Mouse (Mus musculus) heart, postnatal 36 days (tissue): ENCODE data around the gene Pax9. TPM values are rescaled to one million over a fixed set of nuclear protein-coding genes. Genes with fewer than 3 reads are reported as not detected.

ENCODE experiments used
- DNase-seq, 2 experiments: peaks; one replicate each; pipeline ENCODE4 v3.0.0; 2021 to 2022
- intact Hi-C: fragments of 180-260 bp; cut with DNase I; formaldehyde crosslinking; loops from one replicate; pipeline ENCODE4 v1.15.1; 2025
- total RNA-seq, 2 experiments: library from RNA; stranded (reverse); gene quantifications; 2 replicates each; pipeline ENCODE4 v1.2.3; 2021

Gene Pax9
- total RNA-seq, result under 1 TPM; 0.08 to 0.25 TPM

DNA sequence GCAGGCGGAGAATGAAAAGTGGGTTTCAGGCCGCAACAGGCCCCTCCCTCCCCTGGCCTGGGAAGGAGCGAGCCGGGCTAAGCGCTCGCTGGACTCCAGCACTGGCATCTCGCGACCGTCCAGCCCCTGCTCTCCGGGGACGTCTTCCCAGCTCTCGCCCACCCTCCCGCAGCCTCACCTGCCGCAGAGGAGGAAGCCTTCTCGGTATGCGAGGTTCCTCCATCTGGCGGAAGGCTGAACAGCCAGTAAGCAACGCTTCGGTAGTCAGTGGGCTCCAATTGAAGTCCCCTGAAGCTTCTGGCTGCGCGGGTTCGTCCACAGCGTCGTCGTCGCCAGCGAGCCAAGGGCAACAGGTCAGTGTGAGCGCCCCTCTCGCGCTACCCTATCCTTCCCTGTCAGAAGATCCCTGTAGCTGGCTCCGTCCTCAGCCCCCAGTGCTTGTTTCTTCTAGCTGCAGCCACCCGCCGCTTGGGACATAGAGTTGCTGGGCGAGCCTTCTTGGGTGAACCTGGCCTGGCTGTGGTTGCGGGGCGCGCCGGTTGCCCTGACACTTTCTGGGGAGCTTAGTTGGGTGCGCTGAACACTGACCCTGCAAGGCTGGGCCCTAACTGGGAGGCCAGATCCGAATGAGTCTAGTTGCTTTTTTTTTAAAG lies at the start of gene Pax9:
TSS of gene Pax9 (plus strand) at position 341 of the 653 bp plus-strand sequence.
- no peak for DNase-seq
- intact Hi-C loops, result loop anchor here (5.0 kb wide), 1 partner anchor 851 kb away; no protein-coding TSS in a partner anchor

DNA sequence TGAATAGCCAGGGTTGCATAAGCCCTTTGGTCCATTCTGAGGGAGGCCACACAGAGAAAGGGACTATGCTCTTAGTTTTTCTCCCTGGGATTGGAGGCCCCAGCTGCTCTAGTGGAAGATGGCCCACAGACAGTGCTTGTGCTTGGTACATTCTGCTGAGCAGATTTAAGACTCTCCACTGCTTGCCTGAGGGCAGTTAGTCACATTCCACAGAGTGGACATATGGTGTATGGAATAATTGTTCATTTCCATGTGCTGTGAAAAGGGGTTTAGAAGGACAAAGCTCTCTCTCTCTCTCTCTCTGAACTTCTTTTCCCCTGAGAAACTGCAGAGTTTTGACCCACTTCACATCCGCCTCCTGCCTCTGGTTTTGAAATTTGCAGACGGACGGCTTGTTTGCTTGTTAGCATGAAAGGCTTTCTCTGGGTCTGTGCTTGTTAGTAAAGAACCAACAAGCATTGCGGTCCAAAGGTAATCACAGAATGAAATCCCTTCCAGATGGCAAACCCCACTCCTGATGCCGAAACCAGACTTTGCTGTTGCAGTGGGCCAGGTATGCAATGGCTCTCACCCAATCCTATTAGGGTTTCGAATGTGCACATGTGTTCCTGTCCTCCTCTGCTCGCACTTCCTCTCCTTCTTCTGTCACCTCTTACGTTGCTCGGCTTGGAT lies 22.0 kb upstream of the Pax9 start:
- intact Hi-C loops, result no loop called here
- DNase-seq, result no peak

DNA sequence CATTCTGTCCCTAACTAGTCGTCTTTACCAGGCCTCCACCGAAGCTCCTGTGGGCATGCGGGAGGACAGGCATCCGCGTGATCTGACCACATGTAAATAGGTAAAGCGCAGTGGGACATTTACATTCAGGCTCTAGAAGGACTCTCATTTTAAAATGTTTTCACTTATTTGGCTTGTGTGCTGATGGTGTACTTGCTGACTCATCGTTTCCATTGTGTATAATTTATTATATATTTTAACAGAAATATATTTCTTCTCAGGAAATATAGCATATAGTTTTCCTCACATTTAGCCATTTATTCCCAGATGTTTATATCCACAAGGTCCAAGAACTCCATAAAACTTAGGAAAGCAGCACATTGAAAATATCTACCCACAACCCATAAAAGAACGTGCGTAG lies 20.8 kb upstream of the Pax9 start:
- intact Hi-C loops, result no loop called here
- DNase-seq, result no peak

DNA sequence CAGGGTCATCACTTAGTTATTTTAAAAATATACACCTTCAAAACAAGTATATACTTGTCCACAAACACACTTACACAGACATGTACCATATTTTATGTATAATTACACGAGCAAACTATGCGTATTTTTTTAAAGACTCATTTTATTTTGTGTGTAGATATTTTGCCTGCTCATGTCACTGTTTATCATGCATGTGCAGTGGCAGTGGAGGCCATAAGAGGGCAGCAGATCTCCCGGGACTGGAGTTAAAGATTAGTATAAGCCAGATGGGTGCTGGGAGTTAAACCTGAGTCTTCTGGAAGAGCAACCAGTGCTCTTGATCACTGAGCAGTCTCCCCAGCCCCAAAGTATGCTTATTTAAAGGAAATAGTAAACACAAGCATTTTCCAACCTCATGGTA lies 16.8 kb upstream of the Pax9 start:
- intact Hi-C loops, result no loop called here
- DNase-seq, result no peak

DNA sequence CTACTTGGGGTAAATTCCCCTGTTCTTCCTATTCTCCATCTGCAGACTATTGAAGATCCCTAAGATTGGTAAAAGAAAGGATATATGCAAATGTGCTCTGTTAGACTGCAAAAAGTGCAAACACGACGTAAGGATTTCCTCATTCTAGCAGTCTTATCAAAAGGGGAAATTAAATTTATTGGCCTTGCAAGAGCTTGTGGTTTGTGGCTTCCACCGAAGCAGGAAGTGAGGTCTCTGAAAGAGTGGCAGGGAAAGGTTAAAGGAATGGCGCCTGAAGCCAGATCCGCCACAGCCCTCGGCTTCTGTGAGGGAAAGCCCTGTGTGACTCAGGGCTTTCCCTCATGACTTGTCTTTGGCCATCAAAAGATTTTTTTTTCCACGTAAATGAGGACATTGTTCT lies 13.9 kb upstream of the Pax9 start:
- no peak for DNase-seq
- intact Hi-C loops, result no loop called here

DNA sequence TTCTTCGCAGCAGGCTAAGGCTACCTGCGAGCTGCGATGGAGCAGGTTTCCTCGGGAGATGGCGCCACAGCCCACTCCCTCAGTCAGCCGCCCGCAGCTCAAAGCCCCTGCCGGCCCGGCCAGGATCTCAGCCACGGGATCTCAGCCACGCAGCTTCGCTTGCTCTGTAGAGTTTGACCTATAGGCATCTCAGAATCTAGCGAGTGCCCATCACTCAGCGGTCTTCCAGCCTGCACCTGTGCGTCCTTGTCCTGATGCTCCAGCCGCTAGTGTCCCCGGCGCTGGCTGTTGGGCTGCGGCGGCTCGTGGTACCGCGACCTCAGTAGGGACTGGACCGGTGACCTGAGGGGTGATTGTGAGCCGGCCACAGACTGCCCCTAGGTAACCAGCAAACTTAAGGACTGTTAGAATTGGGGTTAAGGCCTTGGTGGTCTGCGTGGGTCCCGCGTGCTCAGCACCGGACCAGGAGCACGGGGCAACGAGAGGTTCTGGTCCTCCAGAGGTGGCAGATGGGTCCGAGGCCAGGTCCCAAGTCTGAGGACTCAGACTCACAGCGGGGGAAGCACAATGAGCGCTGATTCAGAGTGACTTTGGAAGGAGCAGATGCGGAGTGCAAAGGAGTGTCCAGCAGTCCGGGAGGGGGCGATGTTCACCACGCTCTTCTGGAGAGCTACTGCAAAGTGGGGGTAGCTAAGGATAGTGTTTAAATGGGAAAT lies 10.3 kb upstream of the Pax9 start:
- no peak for DNase-seq

DNA sequence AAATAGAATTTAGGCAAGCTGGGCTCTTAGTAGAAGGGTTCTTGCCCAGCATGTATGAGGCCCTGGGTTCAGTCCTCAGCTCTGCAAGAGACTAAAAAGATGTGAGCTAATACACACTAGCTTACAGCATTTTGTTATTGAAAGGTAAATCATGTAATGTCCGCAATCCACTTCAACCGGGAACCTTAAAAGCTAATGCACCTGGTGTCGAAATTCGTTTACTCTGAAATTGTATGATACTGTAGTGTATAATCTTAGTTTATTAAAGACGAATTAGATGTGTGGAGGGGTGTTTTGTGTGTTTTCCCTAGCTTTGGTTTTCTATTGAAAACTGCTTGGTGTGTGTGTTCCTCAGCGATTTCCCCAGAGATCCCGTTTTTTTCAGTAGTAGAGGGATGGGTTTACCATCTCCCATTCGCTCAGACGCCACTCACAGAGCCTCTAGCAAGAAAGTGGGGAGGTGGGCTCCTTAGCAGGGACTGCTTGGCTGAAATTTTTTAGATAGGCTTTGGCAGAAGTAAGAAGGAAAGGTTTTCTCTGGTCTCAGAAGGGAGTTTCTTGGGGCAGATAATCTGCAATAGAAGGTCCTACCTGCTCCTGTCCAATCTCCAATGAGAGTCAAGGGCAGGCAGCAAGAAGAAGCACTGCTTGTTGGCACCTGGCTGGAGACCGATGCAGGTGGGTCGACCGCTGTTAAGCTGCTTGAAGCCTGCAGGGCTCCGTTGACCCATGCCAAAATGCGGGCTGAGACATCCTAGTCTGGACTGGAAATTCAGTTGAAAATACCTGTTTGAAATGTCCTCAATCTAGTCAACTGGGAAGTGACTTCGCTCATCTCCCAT lies 3.7 kb upstream of the Pax9 start:
- intact Hi-C loops, result no loop called here
- DNase-seq, result no peak

More for the DNA sequence above, 10.3 kb upstream of the Pax9 start:
- intact Hi-C loops, result loop anchor here (5.0 kb wide), 1 partner anchor 306 kb away; no protein-coding TSS in a partner anchor

DNA sequence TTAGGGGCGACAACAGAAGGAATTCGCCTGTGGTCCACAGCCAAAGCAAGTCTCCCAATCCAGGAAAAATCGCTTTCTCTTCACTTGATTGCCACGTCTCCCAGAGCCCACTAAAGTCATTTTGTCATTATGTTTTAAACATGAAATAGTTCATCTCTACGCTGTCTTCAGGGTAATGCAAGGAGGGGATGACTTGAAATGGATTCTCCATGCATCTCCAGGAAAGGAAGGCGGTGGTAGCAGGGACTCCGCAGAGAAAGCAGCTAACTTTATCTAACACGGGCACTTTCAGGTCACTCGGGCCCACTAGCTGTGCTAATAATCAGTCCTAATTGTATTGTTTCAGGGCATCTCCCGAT lies 3.1 kb upstream of the Pax9 start:
- no peak for DNase-seq
- intact Hi-C loops, result no loop called here

DNA sequence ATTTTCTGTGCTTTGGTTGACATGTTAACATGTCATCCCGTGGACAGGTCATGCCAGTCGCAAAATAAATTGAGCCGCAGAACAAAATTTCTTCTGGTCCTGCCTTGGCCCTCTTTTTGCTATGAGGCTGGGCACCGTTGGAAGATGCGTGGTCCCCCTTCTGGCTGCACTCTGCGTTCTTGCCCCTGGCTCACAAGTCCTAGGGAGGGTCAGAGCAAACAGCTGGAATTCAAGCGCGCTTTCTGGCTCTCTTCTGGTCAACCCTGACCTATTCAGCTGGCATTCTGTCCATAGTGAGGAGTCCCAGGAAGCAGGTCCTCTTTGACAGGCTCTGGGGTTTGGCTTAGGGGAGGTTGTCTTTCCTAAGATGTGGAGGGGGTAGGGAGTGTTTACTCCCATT lies 2.6 kb upstream of the Pax9 start:
- no peak for DNase-seq
- intact Hi-C loops, result no loop called here

DNA sequence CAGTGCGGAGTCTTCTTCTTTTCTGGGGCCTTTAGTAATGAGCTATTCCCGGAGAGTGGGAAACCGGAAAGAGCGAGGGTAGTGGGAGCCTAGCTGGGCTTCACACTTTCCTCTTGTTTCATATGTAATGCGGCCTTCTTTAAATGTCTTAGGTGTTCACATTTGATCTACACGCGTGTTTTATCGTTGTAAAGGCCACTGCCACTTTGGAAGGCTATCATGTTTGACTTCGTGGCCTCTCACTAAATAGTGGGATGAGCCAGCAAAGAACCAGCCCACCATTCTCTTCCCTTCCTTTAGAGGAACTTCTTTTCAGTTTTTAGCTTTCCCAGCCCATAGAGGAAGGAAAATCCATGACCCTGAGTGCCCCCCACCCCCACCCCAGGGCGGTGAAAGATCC lies 2.2 kb upstream of the Pax9 start:
- intact Hi-C loops, result no loop called here
- no peak for DNase-seq

DNA sequence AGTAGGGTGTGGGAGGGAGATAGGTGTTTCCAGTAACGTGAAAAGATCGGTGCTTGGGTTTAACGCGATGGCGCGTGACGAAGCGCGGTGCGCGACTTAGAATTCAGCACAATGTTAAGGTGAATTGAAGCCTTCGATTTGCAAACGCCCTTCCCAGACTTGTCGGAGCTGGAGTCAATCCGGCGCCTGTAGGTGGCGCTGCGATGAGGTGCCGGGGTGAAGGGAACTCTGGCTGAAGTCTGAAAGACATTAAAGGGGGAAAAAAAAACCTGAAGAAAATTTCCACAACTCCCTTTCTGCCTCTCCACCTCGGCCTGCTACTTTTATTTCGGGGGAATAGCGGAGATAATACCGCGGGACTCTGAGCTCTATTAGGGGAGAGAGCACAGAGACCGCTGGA lies 1.8 kb upstream of the Pax9 start:
- no peak for DNase-seq
- intact Hi-C loops, result loop anchor here (5.0 kb wide), 1 partner anchor 853 kb away; no protein-coding TSS in a partner anchor

DNA sequence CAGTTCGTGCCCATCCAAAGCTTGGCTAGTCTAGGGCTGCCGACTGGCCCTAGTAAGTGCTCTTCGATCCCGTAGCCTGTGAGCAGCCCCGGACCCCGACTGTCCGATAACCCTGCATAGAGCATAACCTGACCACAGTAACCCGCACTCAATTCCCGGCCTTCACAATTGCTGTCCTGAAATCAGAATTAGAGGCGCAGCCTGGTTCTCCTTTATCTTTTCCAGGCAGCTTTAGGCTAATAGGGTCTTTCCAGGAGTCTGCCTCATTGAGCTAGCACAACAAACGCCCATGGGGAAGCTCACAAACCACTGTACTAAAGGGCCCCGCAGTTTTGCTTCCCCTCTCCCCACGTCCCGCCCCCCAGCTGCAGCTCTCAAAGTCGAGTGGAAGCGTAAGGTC lies 1.2 kb upstream of the Pax9 start:
- DNase-seq, result no peak
- intact Hi-C loops, result loop anchor here (5.0 kb wide), 1 partner anchor 852 kb away; no protein-coding TSS in a partner anchor

DNA sequence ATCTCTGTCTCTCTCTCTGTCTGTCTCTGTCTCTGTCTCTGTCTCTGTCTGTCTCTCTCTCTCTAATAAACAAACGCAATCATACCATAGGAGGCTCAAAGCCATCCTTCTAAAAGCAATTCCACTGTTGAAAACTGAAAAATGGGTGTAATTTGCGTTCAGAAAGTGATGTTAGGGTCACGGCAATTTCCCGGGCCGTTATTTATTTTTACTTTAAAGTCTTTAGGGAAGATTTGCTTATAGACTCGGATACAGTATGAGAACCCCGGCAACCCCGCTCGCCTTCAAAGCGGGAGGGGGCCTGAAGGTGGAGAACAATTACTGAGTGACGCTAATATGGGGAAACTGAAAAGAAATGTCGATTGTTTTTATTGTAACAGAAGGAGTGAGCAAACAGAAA lies 566 bp upstream of the Pax9 start:
- intact Hi-C loops, result loop anchor here (5.0 kb wide), 1 partner anchor 851 kb away; no protein-coding TSS in a partner anchor
- no peak for DNase-seq

DNA sequence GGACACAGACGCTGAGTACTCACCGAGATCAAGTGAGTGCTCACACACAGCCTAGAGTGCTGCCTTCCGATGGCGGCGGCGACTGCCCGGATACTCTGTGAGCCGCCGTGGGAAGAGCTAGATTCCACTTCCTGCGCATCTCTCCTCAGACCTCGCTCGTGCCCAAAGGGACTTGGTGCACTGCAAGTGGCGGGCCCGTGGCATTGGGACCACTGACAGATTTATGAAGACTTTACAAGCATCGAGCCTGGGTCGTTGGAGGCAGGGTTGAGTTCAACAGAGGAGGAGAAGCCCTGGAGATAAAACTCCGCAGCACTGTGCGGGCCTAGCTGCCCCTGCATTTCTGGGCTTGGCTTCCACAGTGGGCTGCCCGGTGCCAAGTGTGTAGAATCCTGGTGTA lies 969 bp downstream of the Pax9 start:
- intact Hi-C loops, result loop anchor here (5.0 kb wide), 1 partner anchor 850 kb away; no protein-coding TSS in a partner anchor
- no peak for DNase-seq

DNA sequence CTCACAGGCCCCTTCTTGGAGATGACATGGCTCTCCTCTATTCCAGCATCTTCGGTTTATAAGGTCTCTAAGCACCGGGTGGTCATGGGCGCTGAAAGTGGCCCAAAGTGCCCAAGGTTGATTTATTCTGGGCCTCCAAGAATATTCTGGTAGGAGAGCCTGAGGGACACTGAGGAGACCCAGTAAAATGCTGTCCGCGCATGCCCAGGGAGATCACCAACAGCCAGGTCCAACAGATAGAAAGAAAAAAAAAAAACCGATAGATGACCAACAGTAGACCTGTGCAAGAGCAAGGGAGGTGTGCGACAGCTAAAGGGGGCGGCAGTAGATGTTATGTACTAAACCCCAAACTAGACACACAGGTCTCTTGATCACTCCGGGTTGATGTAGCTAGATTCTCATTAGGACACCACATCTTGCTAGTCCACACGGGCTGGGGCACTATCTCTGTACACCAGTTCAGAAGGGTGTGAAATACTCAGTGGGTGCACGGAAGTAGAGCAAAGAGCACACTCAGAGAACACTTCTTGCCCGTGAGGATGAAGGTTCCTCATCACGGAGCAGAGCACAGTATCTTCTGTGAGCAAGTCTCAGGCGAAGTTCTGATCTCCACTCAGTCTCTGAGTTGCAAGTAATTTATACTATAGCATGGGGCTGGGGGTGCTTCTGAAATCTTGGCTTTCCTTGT lies 2.0 kb downstream of the Pax9 start:
- intact Hi-C loops, result loop anchor here (5.0 kb wide), 1 partner anchor 849 kb away; no protein-coding TSS in a partner anchor
- no peak for DNase-seq

DNA sequence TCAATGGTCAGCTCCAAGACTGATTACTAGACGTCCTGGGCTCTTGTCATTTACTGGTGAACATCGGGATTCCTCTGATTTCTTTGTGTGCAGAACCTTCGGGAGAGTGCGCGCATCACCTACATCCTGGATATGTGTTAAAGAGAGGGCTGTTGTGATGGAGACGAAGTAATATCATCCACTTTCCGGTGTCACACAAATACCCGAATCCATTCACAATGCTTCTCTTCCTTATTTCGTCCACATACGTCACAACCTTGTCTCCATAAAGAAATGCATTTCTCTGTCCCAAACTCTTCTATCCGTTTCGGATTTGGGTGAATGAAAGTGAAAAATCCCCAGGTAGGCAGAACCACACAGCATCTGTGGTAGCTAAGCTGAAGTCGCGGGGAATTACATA lies 2.8 kb downstream of the Pax9 start:
- intact Hi-C loops, result loop anchor here (5.0 kb wide), 1 partner anchor 848 kb away; no protein-coding TSS in a partner anchor
- no peak for DNase-seq

DNA sequence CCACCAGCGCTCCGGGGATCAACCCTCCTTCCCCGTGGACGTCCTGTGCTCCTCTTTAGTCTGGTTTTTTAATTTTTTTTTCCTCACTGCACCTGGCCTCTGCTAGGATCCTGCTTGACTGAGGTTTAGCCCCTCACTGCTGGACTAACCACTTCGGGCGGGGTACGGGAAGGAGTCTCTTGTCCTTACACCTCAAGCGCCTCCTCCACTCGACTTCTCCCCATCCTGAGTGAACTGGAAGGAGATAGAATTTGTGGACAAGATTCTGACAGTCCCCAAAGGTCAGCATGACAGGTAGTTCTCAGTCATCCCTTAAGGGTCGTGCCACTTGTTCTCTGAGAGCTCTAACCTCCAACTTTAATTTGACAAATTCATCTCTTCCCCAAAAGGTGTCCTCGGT lies 3.4 kb downstream of the Pax9 start:
- intact Hi-C loops, result loop anchor here (5.0 kb wide), 1 partner anchor 847 kb away; no protein-coding TSS in a partner anchor
- DNase-seq, result no peak

DNA sequence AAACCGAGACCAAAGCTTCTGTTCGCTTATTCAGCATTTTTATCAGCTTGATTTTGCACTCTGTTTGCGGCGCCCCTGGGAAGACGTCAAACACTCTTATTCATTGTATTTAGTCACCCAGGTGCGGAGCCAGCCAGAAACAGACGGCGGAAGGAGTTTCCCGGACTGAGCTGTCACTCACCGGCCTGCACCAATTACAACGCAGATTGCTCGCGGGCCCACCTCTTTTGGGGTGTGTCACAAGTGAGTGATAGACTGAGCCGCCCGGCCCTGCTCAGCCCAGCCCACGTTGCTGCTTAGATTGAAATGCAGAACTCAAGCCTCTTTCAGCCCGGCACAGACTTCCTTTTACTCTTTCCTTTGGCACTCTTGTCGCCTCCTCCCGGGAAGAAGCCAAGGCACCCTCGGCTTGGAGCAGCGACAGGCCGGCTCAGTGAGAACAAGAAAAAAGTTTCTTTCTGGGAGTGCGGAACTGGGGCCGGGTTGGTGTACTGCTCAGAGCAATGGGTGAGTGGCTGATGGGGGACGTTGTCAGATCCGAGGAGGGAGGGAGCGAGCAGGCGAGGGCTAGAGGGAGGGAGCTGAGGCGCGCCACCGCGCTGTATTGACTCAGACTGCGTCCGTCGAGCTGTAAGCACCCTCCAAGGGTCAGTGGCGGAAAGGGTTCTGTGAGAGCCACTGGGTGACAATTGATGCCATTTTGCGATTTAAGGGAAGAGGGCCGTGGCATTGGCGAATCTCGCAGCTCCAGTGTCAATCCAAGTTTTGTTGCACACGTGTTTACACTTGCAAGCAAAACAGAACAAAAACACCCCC lies 4.0 kb downstream of the Pax9 start:
- intact Hi-C loops, result no loop called here
- peak; percentile 51 to 57 for DNase-seq
